Mouse (Mus musculus): ENCODE measurements around the gene Olfr1335.
"Not testable (repeated sequence)": the region's sequence is repeated elsewhere in the genome, so short reads cannot be mapped to it uniquely, and the experiment has no call there.

DNA sequence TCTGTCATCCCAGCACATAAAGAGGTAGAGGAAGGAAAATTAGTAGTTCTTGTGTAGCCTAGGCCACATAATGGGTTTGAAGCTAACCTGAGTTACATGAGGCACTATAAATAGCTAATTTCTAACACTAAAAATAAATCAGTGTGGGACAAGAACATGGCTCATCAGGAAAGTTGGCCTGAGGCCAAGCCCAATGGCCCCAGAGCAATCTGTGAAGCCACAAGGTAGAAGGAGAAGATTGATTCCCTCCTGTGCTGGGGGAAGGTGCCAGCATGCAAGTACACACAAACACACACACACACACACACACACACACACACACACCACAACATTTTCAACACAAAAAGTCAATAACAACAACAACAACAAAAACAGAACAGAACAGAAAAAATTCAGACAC is 16.9 kb downstream of the Olfr1335 start:
- not testable (repeated sequence) for TF ChIP-seq CTCF, EP300 (IDR thresholded peaks at IDR 0.05)

Data from lung, postnatal 0 days (tissue).